Mouse (Mus musculus) liver, embryonic 14.5 days (tissue): ENCODE results near the gene Lhx5. TPM values are rescaled to one million over a fixed set of nuclear protein-coding genes. Genes with fewer than 3 reads are reported as not detected.

Experiments
- ATAC-seq: fragments of 200-750 bp; cut with Nextera tagmentation; 2 replicates; pipeline ENCODE4 v1.8.0; 2017; ENCODE audit warnings: moderate number of reproducible peaks, mild to moderate bottlenecking, moderate library complexity; ENCODE audit not compliant: insufficient read depth
- DNase-seq, 3 experiments: peaks; one replicate each; pipeline ENCODE4 v3.0.0-alpha.2; 2012 to 2013; ENCODE audit warnings: low read depth in 3 of 3, low spot score in 3 of 3
- H3K27ac ChIP-seq: fragments of 300-500 bp; sonication (generic); 2 replicates; pipeline ENCODE4 v1.5.1; 2014; ENCODE audit warnings: moderate library complexity, mild to moderate bottlenecking, control low read depth, inconsistent platforms
- H3K27me3 ChIP-seq: fragments of 300-500 bp; sonication (generic); 2 replicates; pipeline ENCODE4 v1.6.1; 2014; ENCODE audit warnings: mild to moderate bottlenecking, low read length, moderate library complexity; ENCODE audit not compliant: control insufficient read depth, insufficient read depth
- H3K36me3 ChIP-seq: fragments of 300-500 bp; sonication (generic); replicated peaks from 2 replicates; pipeline ENCODE4 v1.6.1; 2014; ENCODE audit warnings: low read depth; ENCODE audit not compliant: control insufficient read depth, insufficient read depth
- H3K4me1 ChIP-seq, 2 experiments: fragments of 200-500 bp in 1 of 2; fragments of 300-500 bp in 1 of 2; sonication (generic) in 1 of 2; replicated peaks; 2 replicates each; pipeline ENCODE4 v1.6.1; 2012 to 2014; ENCODE audit warnings: antibody characterized with exemption in 1 of 2, inconsistent platforms in 1 of 2, low read length in 1 of 2; ENCODE audit not compliant: control insufficient read depth in 2 of 2, insufficient read depth in 2 of 2
- H3K4me2 ChIP-seq: fragments of 300-500 bp; sonication (generic); 2 replicates; pipeline ENCODE4 v1.6.1; 2014; ENCODE audit warnings: low read depth, mild to moderate bottlenecking, control low read depth, moderate library complexity
- H3K4me3 ChIP-seq, 2 experiments: fragments of 200-500 bp in 1 of 2; fragments of 300-500 bp in 1 of 2; sonication (generic) in 1 of 2; 2 replicates each; pipeline ENCODE4 v1.5.1; 2012 to 2014; ENCODE audit warnings: low read depth in 2 of 2, low read length in 2 of 2, mild to moderate bottlenecking in 2 of 2, control low read depth in 1 of 2, inconsistent platforms in 1 of 2, moderate library complexity in 1 of 2; ENCODE audit not compliant: insufficient read depth in 1 of 2
- H3K9ac ChIP-seq: fragments of 300-500 bp; sonication (generic); replicated peaks from 2 replicates; pipeline ENCODE4 v1.6.1; 2014; ENCODE audit warnings: mild to moderate bottlenecking, control low read depth, moderate library complexity
- H3K9me3 ChIP-seq: fragments of 300-500 bp; sonication (generic); 2 replicates; pipeline ENCODE4 v1.6.1; 2016; ENCODE audit warnings: low read length, mixed read lengths; ENCODE audit not compliant: control insufficient read depth
- CTCF ChIP-seq: IDR thresholded peaks from 2 replicates; pipeline ENCODE4 v1.5.1; 2016; ENCODE audit warnings: antibody characterized with exemption, low read depth, control low read depth
- EP300 ChIP-seq: IDR thresholded peaks from 2 replicates; pipeline ENCODE4 v1.6.1; 2016; ENCODE audit warnings: antibody characterized with exemption, low read depth
- WGBS: fragments of 180-500 bp; shearing (Covaris S2); extraction: QIAGEN DNeasy Blood & Tissue Kit; methylation state at CpG from one replicate; pipeline ENCODE4 v1.1.7; 2014; ENCODE audit not compliant: insufficient replicate concordance; 5-methylcytosine and 5-hydroxymethylcytosine counted together
- polyA plus RNA-seq, 2 experiments: library from polyadenylated mRNA; depleted of rRNA in 1 of 2; stranded (reverse) in 1 of 2; unstranded in 1 of 2; fragments of >200 nt; fragmentation: Nextera tagmentation in 1 of 2; extraction: Ambion mirVana in 1 of 2; gene quantifications; 2 replicates each; pipeline versions ENCODE4 v1.2.1 to v1.2.3; 2012 to 2014

Lhx5 gene
- polyA plus RNA-seq, 2 experiments: not detected

- no peak for DNase-seq
- H3K4me2 ChIP-seq: no peak within 1 kb of the TSS
- H3K27ac ChIP-seq: no peak within 1 kb of the TSS
- no peak within 1 kb of the TSS for H3K9ac ChIP-seq
- ATAC-seq: no peak
- peaks cover 2% of the 10 kb centered on the region; the same call in 1 of the 2 replicates for H3K27me3 ChIP-seq
- WGBS: 57% methylated on average over 8 of the region's 8 CpGs
- no peak for TF ChIP-seq CTCF
- no peak for TF ChIP-seq EP300
- H3K4me3 ChIP-seq: no peak within 1 kb of the TSS
- no peaks in the 10 kb centered on the region for H3K36me3 ChIP-seq
- H3K4me1 ChIP-seq: no peaks in the 10 kb centered on the region
- H3K9me3 ChIP-seq: no peaks in the 10 kb centered on the region
Observed at GRCm38 (mm10) chr5:120472770-120473169, 41.3 kb downstream of the Lhx5 start, which contains the start of gene Sdsl. Sdsl (minus strand) TSS chr5:120472810.

- TF ChIP-seq CTCF (no peak), EP300 (no peak)
- ATAC-seq (no peak), DNase-seq (no peak)
- WGBS: 61% methylated on average over 2 of the region's 2 CpGs
- H3K4me2 ChIP-seq: no peak overlapping the region
- H3K36me3 ChIP-seq: no peaks in the 10 kb centered on the region
- peaks cover 2% of the 10 kb centered on the region; the same call in 1 of the 2 replicates for H3K27me3 ChIP-seq
- no peak overlapping the region for H3K27ac ChIP-seq
- no peaks in the 10 kb centered on the region for H3K4me1 ChIP-seq
- no peak overlapping the region for H3K9ac ChIP-seq
- no peaks in the 10 kb centered on the region for H3K9me3 ChIP-seq
- H3K4me3 ChIP-seq: no peak overlapping the region
Observed at GRCm38 (mm10) chr5:120473361-120473760, 41.9 kb downstream of the Lhx5 start.

GRCm38 (mm10) chr5:120475861-120476260 lies 44.4 kb downstream of the Lhx5 start:
- DNase-seq (no peak), ATAC-seq (no peak)
- no peaks in the 10 kb centered on the region for H3K36me3 ChIP-seq
- H3K9ac ChIP-seq: no peak overlapping the region
- no peak overlapping the region for H3K4me3 ChIP-seq
- H3K27ac ChIP-seq: no peak overlapping the region
- H3K4me2 ChIP-seq: no peak overlapping the region
- WGBS: 38% methylated on average over 8 of the region's 8 CpGs
- H3K4me1 ChIP-seq: no peaks in the 10 kb centered on the region
- peaks cover 2% of the 10 kb centered on the region; the same call in 1 of the 2 replicates for H3K27me3 ChIP-seq
- TF ChIP-seq EP300 (no peak), CTCF (no peak)
- no peaks in the 10 kb centered on the region for H3K9me3 ChIP-seq

GRCm38 (mm10) chr5:120476296-120476695 lies 44.8 kb downstream of the Lhx5 start, which contains the start of gene Sds:
Sds (plus strand) TSS chr5:120476526.
- no peak within 1 kb of the TSS for H3K4me3 ChIP-seq
- H3K9ac ChIP-seq: no peak within 1 kb of the TSS
- no peaks in the 10 kb centered on the region for H3K36me3 ChIP-seq
- H3K9me3 ChIP-seq: no peaks in the 10 kb centered on the region
- WGBS: 19% methylated on average over 13 of the region's 13 CpGs
- no peaks in the 10 kb centered on the region for H3K4me1 ChIP-seq
- no peak for ATAC-seq
- no peak within 1 kb of the TSS for H3K27ac ChIP-seq
- DNase-seq: no peak
- no peak for TF ChIP-seq EP300
- no peak for TF ChIP-seq CTCF
- H3K4me2 ChIP-seq: no peak within 1 kb of the TSS
- peaks cover 2% of the 10 kb centered on the region; the same call in 1 of the 2 replicates for H3K27me3 ChIP-seq

- Histone ChIP-seq H3K9ac (no peak overlapping the region), H3K4me1 (no peaks in the 10 kb centered on the region), H3K4me3 (no peak overlapping the region), H3K9me3 (no peaks in the 10 kb centered on the region), H3K4me2 (no peak overlapping the region), H3K27ac (no peak overlapping the region), H3K36me3 (no peaks in the 10 kb centered on the region), H3K27me3 (peaks cover 2% of the 10 kb centered on the region; the same call in 1 of the 2 replicates)
- 66% methylated on average over 5 of the region's 5 CpGs for WGBS
- TF ChIP-seq EP300 (no peak), CTCF (no peak)
- ATAC-seq (no peak), DNase-seq (no peak)
Observed at GRCm38 (mm10) chr5:120477993-120478392, 46.5 kb downstream of the Lhx5 start.
